Mouse (Mus musculus): ENCODE data around the gene Dlx3.

Gene Dlx3

DNA sequence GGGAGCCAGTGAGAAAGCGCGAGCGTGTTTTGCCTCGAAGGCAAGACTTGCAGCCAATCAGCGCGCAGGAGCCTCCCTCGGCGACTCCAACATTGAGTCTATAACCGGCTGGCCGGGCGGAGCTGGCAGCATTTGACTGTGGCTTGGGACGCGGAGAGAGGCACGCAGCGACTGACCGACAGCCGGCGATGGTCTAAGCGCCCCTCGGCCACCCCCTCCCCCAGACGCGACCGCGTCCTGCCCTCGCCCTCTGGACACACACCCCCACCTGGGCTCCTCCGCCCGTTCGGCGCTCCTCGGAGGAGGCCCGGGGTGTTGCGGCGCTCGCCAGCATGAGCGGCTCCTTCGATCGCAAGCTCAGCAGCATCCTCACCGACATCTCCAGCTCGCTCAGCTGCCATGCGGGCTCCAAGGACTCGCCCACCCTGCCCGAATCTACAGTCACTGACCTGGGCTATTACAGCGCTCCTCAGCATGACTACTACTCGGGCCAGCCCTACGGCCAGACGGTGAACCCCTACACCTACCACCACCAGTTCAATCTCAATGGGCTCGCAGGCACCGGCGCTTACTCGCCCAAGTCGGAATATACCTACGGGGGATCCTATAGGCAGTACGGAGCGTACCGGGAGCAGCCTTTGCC, at the start of gene Dlx3:
Gene Dlx3 (plus strand): TSS at position 130 of the 643 bp plus-strand sequence.
- ChIA-PET POLR2A (interaction anchor here (0.5 to 2.8 kb wide), 17 partner anchors 8 to 216 kb away, joined by 3 to 11 read pairs (median 3); no protein-coding TSS in a partner anchor), CTCF (interaction anchor here (0.7 to 7.6 kb wide), 24 partner anchors 13 to 401 kb away, joined by 3 to 152 read pairs (median 5); partner anchors contain the start of gene Dlx4 (in 1 of the 4))

DNA sequence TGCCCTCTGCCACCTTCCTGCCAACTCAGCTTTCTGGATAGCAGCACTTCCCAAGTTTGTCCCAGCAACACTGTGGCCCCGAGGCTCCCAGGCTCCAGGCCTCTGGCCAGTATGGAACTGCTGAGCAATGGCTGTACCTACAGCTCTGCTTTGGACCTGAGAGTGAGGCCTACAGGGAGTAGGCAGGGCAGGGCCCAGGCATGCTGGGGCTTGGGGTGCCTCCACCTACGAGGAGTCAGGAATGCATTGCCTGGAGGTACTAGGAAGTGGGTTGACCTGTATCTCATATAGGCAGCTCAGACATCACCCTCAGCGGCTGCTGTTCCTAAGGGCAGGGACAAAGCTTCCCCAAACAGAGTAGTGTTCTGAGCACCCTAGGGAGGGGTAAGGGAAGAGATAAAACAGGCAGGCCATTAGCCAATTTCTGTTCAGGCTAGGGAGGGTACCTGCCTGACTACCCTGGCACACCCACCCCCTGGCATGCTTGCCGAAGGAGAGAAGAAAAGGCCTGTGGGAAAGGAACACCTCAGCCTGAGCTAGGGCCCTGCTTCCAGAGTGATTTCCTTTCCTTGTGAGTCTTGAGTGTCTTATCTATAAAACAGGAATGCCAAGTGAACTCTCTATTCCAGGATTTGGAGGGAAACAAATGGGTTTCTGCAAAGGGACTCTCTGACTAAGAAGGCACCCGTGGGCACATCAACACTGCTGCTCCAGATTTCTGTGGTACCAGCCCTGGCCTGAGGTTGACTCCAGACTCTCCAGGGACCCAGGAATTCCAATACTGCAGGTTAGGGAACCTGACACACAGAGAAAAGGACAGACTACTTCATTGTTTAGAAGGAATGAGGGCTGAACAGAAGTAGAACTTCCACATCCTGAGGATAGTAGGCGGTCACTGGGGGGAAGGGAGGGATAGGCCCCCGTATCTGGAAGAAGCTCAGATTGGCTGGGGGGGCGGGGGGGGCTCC, 49.5 kb upstream of the Dlx3 start:
- ChIA-PET CTCF (interaction anchor here in 3 of 4 experiments (0.7 to 1.3 kb wide), 9 partner anchors 10 to 188 kb away, joined by 3 to 10 read pairs (median 3); no protein-coding TSS in a partner anchor), POLR2A (interaction anchor here in 2 of 4 experiments (0.9 to 2.3 kb wide), 4 partner anchors 9 to 46 kb away, joined by 3 to 7 read pairs (median 4); no protein-coding TSS in a partner anchor)

DNA sequence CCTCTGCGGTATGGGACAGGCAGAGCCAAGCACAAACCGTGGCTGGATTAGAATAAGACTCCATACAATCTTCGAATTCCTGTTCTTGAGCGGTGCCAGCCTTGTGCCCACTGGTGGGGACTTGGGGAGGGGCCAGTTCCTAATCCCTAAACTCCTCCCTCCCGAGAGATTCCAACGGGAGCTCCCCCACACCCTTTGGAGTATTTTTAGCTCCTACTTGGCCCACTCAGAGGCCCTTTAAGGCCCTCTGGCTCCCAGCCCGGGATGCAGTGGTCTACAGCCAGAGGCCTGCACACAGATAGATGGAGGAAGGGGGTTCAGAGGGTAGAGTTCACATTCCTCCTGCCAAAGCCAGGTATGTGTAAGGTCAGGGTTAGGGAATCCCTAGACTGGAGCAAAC, 48.7 kb upstream of the Dlx3 start:
- ChIA-PET POLR2A (interaction anchor here in 1 of 4 experiments (0.6 to 2.3 kb wide), 3 partner anchors 9 to 37 kb away, joined by 4 to 7 read pairs (median 5); no protein-coding TSS in a partner anchor), CTCF (interaction anchor here (0.6 to 1.3 kb wide), 12 partner anchors 9 to 456 kb away, joined by 3 to 10 read pairs (median 3); no protein-coding TSS in a partner anchor)

DNA sequence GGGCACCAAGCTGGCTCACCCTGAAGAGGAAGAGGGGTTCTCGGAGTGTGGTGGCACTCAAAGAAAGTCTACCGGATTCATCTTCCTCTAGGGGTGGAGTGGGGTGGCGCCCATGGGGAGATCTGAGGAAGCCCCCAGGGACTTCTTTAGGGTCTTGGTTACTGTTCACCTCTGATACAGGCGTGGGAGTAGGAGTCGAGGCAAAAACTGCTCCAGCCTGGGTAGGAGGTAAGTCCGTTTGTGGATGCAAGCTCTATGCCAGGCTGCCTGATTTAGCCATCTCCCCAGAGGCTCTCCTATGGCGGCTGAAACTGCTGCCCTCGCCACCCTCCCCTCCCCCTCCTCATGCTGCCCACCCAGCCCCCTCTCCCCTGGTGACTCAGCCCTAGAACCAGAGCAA, 47.8 kb upstream of the Dlx3 start:
- POLR2A ChIA-PET = interaction anchor here in 1 of 4 experiments (1.1 to 2.3 kb wide), 3 partner anchors 8 to 15 kb away, joined by 3 to 7 read pairs (median 5); no protein-coding TSS in a partner anchor
- CTCF ChIA-PET = interaction anchor here in 3 of 4 experiments (0.5 to 1.3 kb wide), 13 partner anchors 8 to 1357 kb away, joined by 3 to 12 read pairs (median 3); no protein-coding TSS in a partner anchor

DNA sequence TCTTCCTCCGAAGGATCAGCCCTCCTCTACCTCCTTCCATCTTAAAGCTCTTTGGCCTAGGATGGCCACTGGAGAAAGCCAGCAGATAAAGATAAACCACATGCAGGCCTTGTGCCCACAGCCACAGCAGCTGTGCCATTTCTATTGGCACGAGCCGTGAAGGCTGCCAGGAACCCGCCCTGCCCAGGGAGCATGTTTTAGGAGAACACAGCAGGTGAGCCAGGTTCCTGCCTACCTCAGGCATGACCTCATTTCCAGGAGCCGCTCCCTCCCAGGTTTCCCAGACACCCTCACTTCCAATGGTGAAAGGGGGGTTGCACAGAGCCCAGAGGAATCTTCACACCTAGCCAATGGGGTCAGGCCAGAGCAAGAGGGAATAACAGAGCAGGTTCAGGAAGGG, 47.1 kb upstream of the Dlx3 start:
- ChIA-PET POLR2A (interaction anchor here in 1 of 4 experiments (1.1 kb wide), 1 partner anchor 14 kb away, joined by 3 read pairs; no protein-coding TSS in a partner anchor), CTCF (interaction anchor here in 2 of 4 experiments (0.6 to 1.2 kb wide), 6 partner anchors 12 to 1356 kb away, joined by 3 to 12 read pairs (median 3); no protein-coding TSS in a partner anchor)

DNA sequence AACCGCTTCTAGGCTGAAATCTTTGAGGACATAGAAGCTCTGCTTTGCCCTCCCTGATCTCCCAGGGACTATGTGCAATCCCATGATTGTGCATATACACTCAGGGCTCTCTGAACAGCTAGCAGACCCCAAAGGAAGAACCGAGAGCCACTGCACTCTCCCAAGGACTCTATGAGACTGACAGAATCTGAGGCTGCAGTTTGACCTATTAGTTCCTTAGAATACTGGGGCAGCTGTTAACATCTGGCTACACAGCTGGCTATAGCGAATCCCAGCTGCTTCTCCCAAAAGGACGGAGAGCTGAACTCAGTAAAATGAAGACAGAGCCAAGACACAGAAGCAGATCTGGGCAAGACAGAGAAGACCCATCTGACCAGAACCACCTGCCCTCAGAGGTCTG, 46.1 kb upstream of the Dlx3 start:
- POLR2A ChIA-PET = interaction anchor here in 1 of 4 experiments (0.9 kb wide), 1 partner anchor 27 kb away, joined by 3 read pairs; no protein-coding TSS in a partner anchor
- CTCF ChIA-PET = interaction anchor here in 2 of 4 experiments (0.8 to 1.2 kb wide), 2 partner anchors 32 to 177 kb away, joined by 3 to 4 read pairs; no protein-coding TSS in a partner anchor

DNA sequence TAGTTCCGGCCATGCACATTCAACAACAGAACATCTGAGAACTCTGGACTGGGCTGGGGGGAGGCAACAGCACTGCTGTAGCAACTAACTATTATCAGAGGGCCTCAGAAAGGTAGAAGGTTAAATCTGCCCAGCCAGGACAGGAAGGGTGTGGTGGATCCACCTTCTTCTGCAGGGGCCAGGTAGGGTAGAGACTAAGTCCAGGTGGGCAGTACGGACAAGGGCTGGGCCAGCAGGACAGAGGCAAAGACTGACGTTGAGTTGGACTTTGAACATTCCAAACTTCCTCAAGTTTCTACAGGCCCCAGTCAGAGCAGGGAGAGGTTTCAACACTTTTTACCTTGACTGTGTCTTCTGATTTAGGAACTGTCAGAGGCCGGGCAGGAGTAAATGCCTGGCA, 45.2 kb upstream of the Dlx3 start:
- CTCF ChIA-PET = interaction anchor here in 3 of 4 experiments (0.7 to 2.4 kb wide), 4 partner anchors 13 to 184 kb away, joined by 3 to 12 read pairs (median 3); no protein-coding TSS in a partner anchor

DNA sequence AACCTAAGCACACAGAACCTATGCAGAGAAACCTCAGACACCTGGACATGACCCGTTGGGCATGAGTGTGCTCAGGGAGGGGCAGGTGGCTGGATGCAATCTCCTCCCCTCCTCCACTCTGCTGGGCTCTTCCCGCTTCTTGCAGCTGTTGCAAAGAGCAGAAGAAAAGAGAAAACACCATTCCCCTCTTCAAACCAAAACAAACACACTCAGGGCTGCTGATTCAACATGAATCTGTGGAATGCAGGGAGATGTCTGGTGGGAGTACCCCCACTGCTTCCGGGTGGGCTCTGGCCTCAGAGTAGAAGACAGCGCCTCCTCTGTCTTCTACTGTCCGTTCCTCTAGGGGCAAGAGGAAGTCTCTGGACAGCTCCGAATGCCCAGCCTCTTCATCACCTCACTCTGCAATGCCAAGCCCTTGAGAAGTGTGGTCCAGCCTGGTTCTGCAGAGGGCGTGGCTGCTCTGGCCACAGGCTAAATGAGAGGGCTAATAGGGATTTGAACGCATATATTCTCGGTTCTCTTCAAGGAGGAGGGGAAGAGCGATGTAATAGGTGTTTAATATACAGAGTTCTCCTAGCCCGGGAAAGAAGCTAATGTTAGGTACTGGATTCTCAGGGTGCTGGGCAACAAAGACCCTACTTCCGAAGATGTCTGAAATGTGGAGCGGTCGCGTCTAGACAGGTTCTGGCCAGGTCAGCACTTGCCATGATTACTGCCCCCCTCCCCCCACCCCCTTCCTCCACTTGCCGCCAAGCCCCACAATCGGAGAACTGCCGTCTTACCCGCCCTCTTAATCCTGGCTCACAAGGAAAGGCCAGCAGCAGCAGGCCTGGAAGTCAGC, 44.5 kb upstream of the Dlx3 start:
- ChIA-PET POLR2A (interaction anchor here in 3 of 4 experiments (0.5 to 4.1 kb wide), 15 partner anchors 9 to 243 kb away, joined by 3 to 25 read pairs (median 5); partner anchors contain the start of gene Pdk2 (in 2 of the 3)), CTCF (interaction anchor here in 3 of 4 experiments (0.6 to 2.4 kb wide), 14 partner anchors 9 to 432 kb away, joined by 3 to 12 read pairs (median 4); no protein-coding TSS in a partner anchor)

More for the DNA sequence above, 45.2 kb upstream of the Dlx3 start:
- POLR2A ChIA-PET = interaction anchor here in 2 of 4 experiments (1.2 to 4.1 kb wide), 6 partner anchors 9 to 35 kb away, joined by 3 to 25 read pairs (median 6); partner anchors contain the start of gene Pdk2 (in 1 of the 2)

DNA sequence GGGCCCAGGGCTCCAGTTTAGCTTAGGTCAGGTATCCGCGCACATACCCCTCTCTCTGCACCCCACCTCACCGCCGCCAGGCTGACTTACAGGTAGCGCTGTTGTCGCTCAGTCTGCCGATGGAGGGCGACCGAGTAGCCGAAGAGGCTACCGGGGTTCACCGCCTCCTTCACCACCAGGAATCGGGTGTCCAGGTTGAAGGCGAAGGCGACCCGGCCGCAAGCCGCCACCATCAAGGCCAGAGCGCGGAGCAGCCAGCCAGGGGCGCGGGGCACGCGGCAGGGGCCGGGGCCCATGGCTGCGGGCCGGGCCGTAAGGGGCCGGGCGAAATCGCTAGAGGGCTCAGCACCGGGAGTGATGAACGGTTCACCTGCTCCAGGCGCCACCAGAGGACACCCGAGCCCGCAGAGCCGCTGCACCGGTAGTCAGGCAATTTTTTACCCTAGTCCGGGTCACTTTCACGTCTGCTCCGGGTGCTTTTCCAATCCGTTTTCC, 43.8 kb upstream of the Dlx3 start:
- POLR2A ChIA-PET = interaction anchor here in 3 of 4 experiments (0.5 to 4.1 kb wide), 25 partner anchors 8 to 243 kb away, joined by 3 to 25 read pairs (median 5); partner anchors contain the start of genes Pdk2 (in 2 of the 3) and Ppp1r9b (in 1 of the 3)
- CTCF ChIA-PET = interaction anchor here in 3 of 4 experiments (0.5 to 2.4 kb wide), 23 partner anchors 9 to 426 kb away, joined by 3 to 12 read pairs (median 4); no protein-coding TSS in a partner anchor

DNA sequence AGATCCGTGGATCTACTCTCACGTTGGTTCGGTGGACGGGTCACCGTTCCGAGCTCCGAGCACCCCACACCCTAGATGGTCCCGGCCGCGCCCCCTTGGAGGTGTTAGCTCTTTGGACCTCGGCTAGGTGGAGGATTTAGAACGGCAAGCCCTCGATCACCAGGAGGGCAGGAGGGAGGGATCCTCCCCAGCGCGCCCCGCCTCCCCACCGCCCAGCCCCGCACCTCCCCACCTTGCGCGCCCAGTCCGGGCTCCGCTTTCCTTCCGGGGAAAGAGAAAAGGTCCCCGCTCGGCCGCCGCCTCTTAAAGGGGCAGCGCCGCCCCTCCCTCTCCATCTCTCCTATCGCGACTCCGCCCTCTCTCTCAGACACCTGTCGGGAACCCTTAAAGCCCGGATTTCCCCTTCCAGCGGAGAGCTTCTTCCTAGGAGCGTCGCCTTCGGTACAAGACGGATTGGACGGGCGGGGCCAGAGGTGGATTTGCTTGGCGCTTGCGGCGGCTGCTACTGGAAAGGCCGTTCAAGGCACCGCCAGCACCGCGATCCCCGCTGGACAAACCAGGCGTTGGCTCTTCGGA, 43.3 kb upstream of the Dlx3 start, which contains the start of gene Itga3:
Gene Itga3 (minus strand): TSS at position 266 of the 576 bp plus-strand sequence.
- CTCF ChIA-PET = interaction anchor here in 3 of 4 experiments (0.5 to 2.4 kb wide), 24 partner anchors 9 to 426 kb away, joined by 3 to 12 read pairs (median 4); no protein-coding TSS in a partner anchor
- POLR2A ChIA-PET = interaction anchor here in 3 of 4 experiments (0.5 to 4.1 kb wide), 31 partner anchors 10 to 887 kb away, joined by 3 to 25 read pairs (median 5); partner anchors contain the start of genes Pdk2 (in 2 of the 3) and Ppp1r9b (in 2 of the 3)

DNA sequence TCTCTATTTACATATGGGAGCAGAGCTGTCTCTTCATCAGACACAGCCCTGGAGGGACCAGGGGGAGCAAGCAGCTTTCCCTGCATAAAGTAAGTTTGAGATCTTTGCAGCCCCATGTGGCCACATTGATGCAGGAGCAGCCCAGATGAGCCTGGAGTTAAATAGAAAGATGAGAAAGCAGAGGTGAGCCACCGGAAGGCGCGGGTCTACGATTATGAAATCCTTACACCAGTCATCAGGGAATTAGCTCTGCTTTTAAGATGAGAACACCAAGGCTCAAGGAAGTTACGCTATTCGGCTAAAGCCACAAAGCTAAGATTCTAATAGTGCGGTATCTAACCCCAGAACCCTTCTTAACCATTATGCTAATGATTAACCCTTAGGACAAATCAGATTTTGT, 42.0 kb upstream of the Dlx3 start:
- POLR2A ChIA-PET = interaction anchor here in 3 of 4 experiments (0.5 to 4.1 kb wide), 5 partner anchors 9 to 212 kb away, joined by 3 to 25 read pairs (median 7); no protein-coding TSS in a partner anchor
- CTCF ChIA-PET = interaction anchor here in 3 of 4 experiments (0.6 to 1.9 kb wide), 10 partner anchors 9 to 174 kb away, joined by 3 to 6 read pairs (median 3); partner anchors contain the start of gene Ppp1r9b (in 1 of the 3)

DNA sequence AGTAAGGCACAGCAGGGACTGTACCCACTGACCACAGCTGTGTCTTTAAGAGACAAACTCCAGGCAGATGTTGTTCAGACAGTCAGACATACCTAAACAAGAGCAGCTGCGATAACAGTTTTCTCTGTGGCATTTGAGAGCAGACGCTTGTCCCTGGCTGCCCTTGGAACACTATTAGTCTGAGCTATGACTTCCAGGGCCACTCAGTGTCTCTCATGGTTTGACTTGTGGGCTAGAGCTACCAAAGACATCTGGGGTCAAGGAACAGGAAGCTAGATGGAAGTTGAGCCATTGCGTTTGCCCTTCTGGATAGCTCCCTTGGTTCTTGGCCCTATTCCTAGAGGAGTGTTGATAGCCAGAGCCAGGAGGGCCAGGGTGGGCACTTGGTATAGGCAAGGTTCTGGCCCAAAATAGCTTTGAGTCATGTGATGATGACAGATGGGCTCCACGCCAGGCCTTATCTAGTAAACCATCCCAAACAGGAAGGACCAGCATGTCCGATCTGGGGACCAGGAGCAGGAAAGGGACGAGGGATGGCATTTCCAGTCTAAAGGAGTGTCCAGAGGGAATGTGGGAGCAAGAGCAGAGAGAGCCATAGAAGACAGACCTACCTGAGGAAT, 40.6 kb upstream of the Dlx3 start:
- ChIA-PET CTCF (interaction anchor here in 3 of 4 experiments (0.5 to 1.9 kb wide), 9 partner anchors 33 to 459 kb away, joined by 3 to 5 read pairs (median 3); no protein-coding TSS in a partner anchor), POLR2A (interaction anchor here (0.6 to 2.6 kb wide), 9 partner anchors 8 to 869 kb away, joined by 3 to 5 read pairs (median 3); no protein-coding TSS in a partner anchor)

DNA sequence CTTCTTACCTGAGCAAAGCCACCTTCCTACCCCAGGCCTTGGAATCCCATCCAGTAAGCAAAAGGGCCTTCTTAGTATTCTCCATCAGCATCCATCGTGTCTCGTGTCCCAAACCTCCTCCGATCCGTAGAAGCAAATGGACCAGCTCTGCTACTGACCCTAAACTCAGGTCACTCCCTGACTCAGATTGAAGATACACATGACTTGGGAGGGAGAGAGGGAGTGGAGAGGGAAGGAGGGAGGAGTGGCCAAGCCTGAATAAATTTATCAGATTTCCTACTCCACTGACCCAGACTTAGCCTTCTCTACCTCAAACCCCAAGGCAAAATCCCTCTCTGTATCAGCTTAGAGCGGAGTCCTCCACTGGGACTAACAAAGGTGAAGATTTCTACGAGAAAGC, 39.1 kb upstream of the Dlx3 start:
- POLR2A ChIA-PET = interaction anchor here in 3 of 4 experiments (1.1 to 2.6 kb wide), 3 partner anchors 9 to 123 kb away, joined by 3 to 5 read pairs (median 3); no protein-coding TSS in a partner anchor
- CTCF ChIA-PET = interaction anchor here in 1 of 4 experiments (0.8 to 1.3 kb wide), 3 partner anchors 9 to 102 kb away, joined by 3 read pairs; partner anchors contain the start of gene Pdk2

DNA sequence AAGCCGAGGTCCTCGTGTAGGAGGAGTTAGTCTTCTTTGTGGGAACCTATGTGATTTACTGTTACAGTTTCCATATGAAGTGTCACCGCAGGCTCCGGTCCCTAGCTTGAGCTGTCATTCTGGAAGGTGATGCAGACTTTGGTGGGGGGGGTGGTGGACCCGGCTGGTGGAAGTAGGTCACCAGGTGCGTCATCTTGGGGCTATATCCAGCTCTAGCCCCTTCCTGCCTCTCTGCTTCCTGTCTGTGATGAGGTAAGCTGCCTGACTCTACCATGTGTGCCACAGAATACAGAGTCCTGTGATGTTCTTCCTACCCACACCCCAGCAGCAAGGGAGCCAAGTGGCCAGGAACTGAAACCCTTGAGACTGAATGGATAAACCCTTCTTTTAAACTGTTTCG, 37.0 kb upstream of the Dlx3 start:
- POLR2A ChIA-PET = no interaction called here
- CTCF ChIA-PET = no interaction called here

DNA sequence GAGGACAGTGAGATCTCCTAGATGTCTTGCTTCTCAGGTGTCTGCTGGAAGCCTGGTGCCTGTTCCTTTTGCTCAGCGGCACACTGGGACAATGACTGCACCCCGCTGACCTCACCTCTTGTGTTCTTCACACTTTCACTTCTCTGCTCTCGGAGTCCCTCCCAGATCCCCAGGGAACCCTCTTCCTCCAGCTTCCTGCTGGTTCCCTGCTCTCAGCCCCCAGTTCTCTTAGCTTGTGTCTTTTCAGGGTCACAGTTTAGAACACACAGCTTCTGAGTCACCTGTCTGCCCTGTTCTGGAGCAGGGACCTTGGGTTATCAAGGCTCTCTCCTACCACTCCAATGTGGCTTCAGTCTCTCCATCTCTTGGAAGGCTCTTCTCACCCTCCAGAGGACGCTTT, 35.7 kb upstream of the Dlx3 start:
- POLR2A ChIA-PET = interaction anchor here in 3 of 4 experiments (0.8 to 1.1 kb wide), 3 partner anchors 9 to 396 kb away, joined by 3 read pairs; no protein-coding TSS in a partner anchor
- CTCF ChIA-PET = interaction anchor here in 3 of 4 experiments (0.5 to 1.3 kb wide), 4 partner anchors 11 to 175 kb away, joined by 3 read pairs; no protein-coding TSS in a partner anchor

Measured in embryonic stem cell, embryonic (primary cell).